Mouse (Mus musculus): Measurements from ENCODE around the gene Mcur1.

Mcur1 gene

GRCm38 (mm10) chr13:43565346-43565745 is 5.4 kb upstream of the Mcur1 start:
- peak; percentile 40 for DNase-seq (ENCODE audit: low spot score)

GRCm38 (mm10) chr13:43564733-43565132 is 4.7 kb upstream of the Mcur1 start:
- DNase-seq (ENCODE audit: low spot score), result no peak

- DNase-seq (ENCODE audit: low spot score), result no peak
These were observed 2.7 kb upstream of the Mcur1 start for GRCm38 (mm10) chr13:43562726-43563125.

GRCm38 (mm10) chr13:43560458-43561411 is 744 bp upstream of the Mcur1 start:
- DNase-seq (ENCODE audit: low spot score), result peak; percentile 32

GRCm38 (mm10) chr13:43558959-43559358 is 1.0 kb downstream of the Mcur1 start:
- DNase-seq (ENCODE audit: low spot score), result no peak

- DNase-seq (ENCODE audit: low spot score), result no peak
These were observed 1.6 kb downstream of the Mcur1 start for GRCm38 (mm10) chr13:43558357-43558756.

GRCm38 (mm10) chr13:43556913-43557542 is 3.0 kb downstream of the Mcur1 start:
- DNase-seq (ENCODE audit: low spot score), result no peak

GRCm38 (mm10) chr13:43555321-43555720 is 4.7 kb downstream of the Mcur1 start:
- DNase-seq (ENCODE audit: low spot score), result no peak

- DNase-seq (ENCODE audit: low spot score), result no peak
These were observed 5.2 kb downstream of the Mcur1 start for GRCm38 (mm10) chr13:43554827-43555226.

GRCm38 (mm10) chr13:43550676-43551075 is 9.3 kb downstream of the Mcur1 start:
- no peak for DNase-seq (ENCODE audit: low spot score)

- no peak for DNase-seq (ENCODE audit: low spot score)
These were observed 10.1 kb downstream of the Mcur1 start for GRCm38 (mm10) chr13:43549870-43550269.

GRCm38 (mm10) chr13:43549078-43549698 is 10.8 kb downstream of the Mcur1 start:
- DNase-seq (ENCODE audit: low spot score), result no peak

GRCm38 (mm10) chr13:43548617-43549016 is 11.4 kb downstream of the Mcur1 start:
- no peak for DNase-seq (ENCODE audit: low spot score)

- DNase-seq (ENCODE audit: low spot score), result peak; percentile 64
These were observed 13.1 kb downstream of the Mcur1 start for GRCm38 (mm10) chr13:43546861-43547260.

GRCm38 (mm10) chr13:43540205-43540815 is 19.7 kb downstream of the Mcur1 start:
- no peak for DNase-seq (ENCODE audit: low spot score)

GRCm38 (mm10) chr13:43539409-43539808 is 20.6 kb downstream of the Mcur1 start:
- no peak for DNase-seq (ENCODE audit: low spot score)

GRCm38 (mm10) chr13:43537854-43538253 is 22.1 kb downstream of the Mcur1 start:
- DNase-seq (ENCODE audit: low spot score), result no peak

- DNase-seq (ENCODE audit: low spot score), result no peak
These were observed 26.0 kb downstream of the Mcur1 start for GRCm38 (mm10) chr13:43534015-43534414.

- DNase-seq (ENCODE audit: low spot score), result peak; percentile 60
These were observed 28.9 kb downstream of the Mcur1 start for GRCm38 (mm10) chr13:43530832-43531693.

GRCm38 (mm10) chr13:43530129-43530831 is 29.7 kb downstream of the Mcur1 start:
- no peak for DNase-seq (ENCODE audit: low spot score)

- DNase-seq (ENCODE audit: low spot score), result peak; percentile 36
These were observed 33.7 kb downstream of the Mcur1 start for GRCm38 (mm10) chr13:43526289-43526688.

Data from yolk sac, embryonic 10.5 days (tissue).